Mouse (Mus musculus) CH12.LX (cell line): ENCODE data around the gene Ttll5. TPM values are rescaled to one million over a fixed set of nuclear protein-coding genes. Genes with fewer than 3 reads are reported as not detected.

Experiments
- DNase-seq: peaks from one replicate; pipeline ENCODE4 v3.0.0-alpha.2; 2013; ENCODE audit errors: extremely low read depth
- H3K27ac ChIP-seq: 2 replicates; pipeline ENCODE4 v1.5.1; 2012; ENCODE audit warnings: low read depth, mild to moderate bottlenecking, control low read depth, moderate library complexity; ENCODE audit not compliant: insufficient read depth
- H3K27me3 ChIP-seq: replicated peaks from 2 replicates; pipeline ENCODE3; 2012; ENCODE audit warnings: inconsistent platforms
- H3K36me3 ChIP-seq, 2 experiments: replicated peaks in 1 of 2; 2 replicates each; pipeline versions ENCODE3 to v1.6.1; 2012; ENCODE audit warnings: inconsistent platforms in 1 of 2, low read length in 1 of 2, mild to moderate bottlenecking in 1 of 2, mixed read lengths in 1 of 2, moderate library complexity in 1 of 2; ENCODE audit not compliant: control insufficient read depth in 1 of 2, insufficient read depth in 1 of 2
- H3K4me1 ChIP-seq, 2 experiments: 2 replicates each; pipeline ENCODE4 v1.6.1; 2012; ENCODE audit warnings: inconsistent platforms in 1 of 2, moderate library complexity in 1 of 2; ENCODE audit not compliant: insufficient read depth in 2 of 2, control insufficient read depth in 1 of 2
- H3K4me2 ChIP-seq: 2 replicates; pipeline ENCODE4 v1.6.1; 2012; ENCODE audit warnings: low read depth, mild to moderate bottlenecking, control low read depth; ENCODE audit not compliant: poor library complexity, insufficient read depth, severe bottlenecking
- H3K4me3 ChIP-seq, 3 experiments: fragments of 150-350 bp in 1 of 3; sonication (generic) in 1 of 3; replicated peaks in 1 of 3; 2 replicates each; pipeline versions ENCODE3 to v1.5.1; 2011 to 2012; ENCODE audit warnings: low read depth in 2 of 3, low read length in 2 of 3, mild to moderate bottlenecking in 2 of 3, moderate library complexity in 2 of 3, control low read depth in 1 of 3, improper control_type of control experiment in 1 of 3, inconsistent platforms in 1 of 3, mixed read lengths in 1 of 3; ENCODE audit not compliant: poor library complexity in 1 of 3
- H3K79me2 ChIP-seq: replicated peaks from 2 replicates; pipeline ENCODE4 v1.6.1; 2012; ENCODE audit warnings: mild to moderate bottlenecking, moderate library complexity; ENCODE audit not compliant: control insufficient read depth, poor library complexity, insufficient read depth, severe bottlenecking; ENCODE audit errors: extremely low read depth
- H3K9ac ChIP-seq: 2 replicates; pipeline ENCODE4 v1.6.1; 2012; ENCODE audit warnings: low read depth, mild to moderate bottlenecking, control low read depth, moderate library complexity; ENCODE audit not compliant: insufficient read depth
- H3K9me3 ChIP-seq: replicated peaks from 2 replicates; pipeline ENCODE3; 2012; ENCODE audit warnings: low read length, inconsistent platforms, mixed read lengths
- BHLHE40 ChIP-seq: IDR thresholded peaks from 2 replicates; pipeline ENCODE4 v1.6.1; 2011; ENCODE audit warnings: mild to moderate bottlenecking, low read depth, low read length, improper control_type of control experiment
- CHD2 ChIP-seq: IDR thresholded peaks from 2 replicates; pipeline ENCODE4 v1.6.1; 2011; ENCODE audit warnings: low read length, improper control_type of control experiment
- CTCF ChIP-seq, 2 experiments: IDR thresholded peaks in 1 of 2; conservative IDR thresholded peaks in 1 of 2; 2 replicates each; pipeline ENCODE4 v1.5.1; 2011 to 2012; ENCODE audit warnings: low read depth in 2 of 2, low read length in 2 of 2, improper control_type of control experiment in 1 of 2, inconsistent platforms in 1 of 2, mild to moderate bottlenecking in 1 of 2, moderate library complexity in 1 of 2
- E2F4 ChIP-seq: IDR thresholded peaks from 2 replicates; pipeline ENCODE4 v1.6.1; 2011; ENCODE audit warnings: low read depth, low read length, improper control_type of control experiment; ENCODE audit not compliant: insufficient replicate concordance
- EP300 ChIP-seq: IDR thresholded peaks from 2 replicates; pipeline ENCODE4 v1.6.1; 2011; ENCODE audit warnings: low read length, improper control_type of control experiment
- IRF4 ChIP-seq: IDR thresholded peaks from 2 replicates; pipeline ENCODE4 v1.6.1; 2014; ENCODE audit warnings: low read depth, mild to moderate bottlenecking, inconsistent platforms, low read length, improper control_type of control experiment
- KAT2A ChIP-seq: IDR thresholded peaks from 2 replicates; pipeline ENCODE4 v1.6.1; 2012; ENCODE audit warnings: low read length, improper control_type of control experiment, inconsistent platforms; ENCODE audit not compliant: insufficient replicate concordance
- MAZ ChIP-seq: IDR thresholded peaks from 2 replicates; pipeline ENCODE4 v1.6.1; 2012; ENCODE audit warnings: low read depth, mild to moderate bottlenecking, inconsistent platforms, low read length, improper control_type of control experiment, moderate library complexity
- MXI1 ChIP-seq: IDR thresholded peaks from 2 replicates; pipeline ENCODE4 v1.6.1; 2011; ENCODE audit warnings: mild to moderate bottlenecking, low read depth, low read length, improper control_type of control experiment
- MYC ChIP-seq: IDR thresholded peaks from 2 replicates; pipeline ENCODE4 v1.6.1; 2011; ENCODE audit warnings: low read depth, mild to moderate bottlenecking, improper control_type of control experiment, low read length
- NELFE ChIP-seq: IDR thresholded peaks from 2 replicates; pipeline ENCODE4 v1.6.1; 2011; ENCODE audit warnings: low read depth, low read length, improper control_type of control experiment
- PAX5 ChIP-seq: IDR thresholded peaks from 2 replicates; pipeline ENCODE4 v1.6.1; 2012; ENCODE audit warnings: low read length, inconsistent platforms, mixed read lengths
- POLR2AphosphoS2 ChIP-seq: IDR thresholded peaks from 2 replicates; pipeline ENCODE4 v1.6.1; 2011; ENCODE audit warnings: low read depth, low read length, improper control_type of control experiment
- RAD21 ChIP-seq: IDR thresholded peaks from 2 replicates; pipeline ENCODE4 v1.6.1; 2011; ENCODE audit warnings: low read depth, mild to moderate bottlenecking, low read length, improper control_type of control experiment, moderate library complexity
- SIN3A ChIP-seq: IDR thresholded peaks from 2 replicates; pipeline ENCODE4 v1.6.1; 2012; ENCODE audit warnings: low read length, improper control_type of control experiment, inconsistent platforms
- UBTF ChIP-seq: IDR thresholded peaks from 2 replicates; pipeline ENCODE4 v1.6.1; 2012; ENCODE audit warnings: low read depth, mild to moderate bottlenecking, inconsistent platforms, low read length, improper control_type of control experiment, moderate library complexity
- USF2 ChIP-seq: conservative IDR thresholded peaks from 2 replicates; pipeline ENCODE4 v1.6.1; 2011; ENCODE audit warnings: low read depth, low read length, improper control_type of control experiment
- ZNF384 ChIP-seq: IDR thresholded peaks from 2 replicates; pipeline ENCODE4 v1.6.1; 2012; ENCODE audit warnings: low read depth, low read length, improper control_type of control experiment, inconsistent platforms
- dilution Hi-C: fragments of 300-500 bp; cut with MboI; formaldehyde crosslinking; loops from 2 replicates; pipeline ENCODE4 v1.14.3; 2020; ENCODE audit warnings: low sequenced_read_pairs; ENCODE audit not compliant: extremely low pct_unique_long_range_greater_than_20kb, extremely low pct_ligation_motif_present
- in situ Hi-C: fragments of 300-500 bp; cut with MboI; formaldehyde crosslinking; loops from 3 replicates; pipeline ENCODE4 v1.14.3; 2019; ENCODE audit warnings: low sequenced_read_pairs, low pct_ligation_motif_present, low pct_unique_long_range_greater_than_20kb, mixed read lengths
- polyA plus RNA-seq: library from polyadenylated mRNA; unstranded; fragments of >175 nt; gene quantifications from 2 replicates; pipeline ENCODE4 v1.2.1, GENCODE M21; 2012; ENCODE audit warnings: low read depth; ENCODE audit not compliant: insufficient read length
- total RNA-seq, 2 experiments: library from RNA; depleted of rRNA; stranded (reverse); fragments of 300-350 nt in 1 of 2; fragments of >200 nt in 1 of 2; gene quantifications; 2 replicates each; pipeline ENCODE4 v1.2.3; 2012 to 2014

The Ttll5 gene
- total and polyA plus RNA-seq, 3 experiments = 5.7 to 14.0 (median 8.7) TPM

GRCm38 (mm10) chr12:86077736-86078135 lies 253.3 kb downstream of the Ttll5 start:
- peaks cover 22% of the 10 kb centered on the region for H3K27me3 ChIP-seq
- H3K27ac ChIP-seq = no peak overlapping the region
- in situ Hi-C loops = loop anchor here (5.0 to 10.0 kb wide), 3 partner anchors 53 to 225 kb away; no protein-coding TSS in a partner anchor
- no peak overlapping the region for H3K4me2 ChIP-seq
- no peak for DNase-seq
- H3K79me2 ChIP-seq = no peaks in the 10 kb centered on the region
- dilution Hi-C loops = no loop called here
- no peak overlapping the region for H3K4me3 ChIP-seq
- H3K9me3 ChIP-seq = no peaks in the 10 kb centered on the region
- no peak overlapping the region for H3K9ac ChIP-seq
- H3K4me1 ChIP-seq = peaks cover 0 to 3% of the 10 kb centered on the region in 2 experiments; a peak in 1 of 4 replicates
- no peaks in the 10 kb centered on the region for H3K36me3 ChIP-seq
- TF ChIP-seq CTCF (conservative IDR thresholded peaks at IDR 0.05 in 1 of 2, IDR thresholded peaks at IDR 0.05 in 1 of 2; ENCODE audit: low read depth in 2 of 2, low read length in 2 of 2) (no peak), PAX5 (no peak), UBTF (no peak), BHLHE40 (no peak), USF2 (no peak), IRF4 (no peak), NELFE (no peak), ZNF384 (no peak), SIN3A (no peak), MAZ (no peak)

- in situ Hi-C loops = loop anchor here (5.0 to 10.0 kb wide), 3 partner anchors 53 to 226 kb away; no protein-coding TSS in a partner anchor
- H3K36me3 ChIP-seq = no peaks in the 10 kb centered on the region
- peaks cover 25% of the 10 kb centered on the region for H3K27me3 ChIP-seq
- H3K4me2 ChIP-seq = peak overlapping the region; percentile 66
- no peak overlapping the region for H3K27ac ChIP-seq
- H3K9me3 ChIP-seq = no peaks in the 10 kb centered on the region
- DNase-seq = no peak
- no peaks in the 10 kb centered on the region for H3K79me2 ChIP-seq
- H3K4me1 ChIP-seq = peaks cover 0 to 3% of the 10 kb centered on the region in 2 experiments; a peak in 1 of 4 replicates
- H3K9ac ChIP-seq = peak overlapping the region; percentile 46; the same call in 1 of the 2 replicates
- TF ChIP-seq MAZ (no peak), KAT2A (no peak), POLR2AphosphoS2 (no peak), EP300 (no peak)
- TF ChIP-seq, all 38 proteins: peak for 0
- dilution Hi-C loops = no loop called here
- H3K4me3 ChIP-seq = no peak overlapping the region
Measured at GRCm38 (mm10) chr12:86078176-86078552, 253.7 kb downstream of the Ttll5 start.

- dilution Hi-C loops (no loop called here), in situ Hi-C loops (loop anchor here (5.0 to 10.0 kb wide), 3 partner anchors 54 to 226 kb away; no protein-coding TSS in a partner anchor)
- Histone ChIP-seq H3K9ac (peak within 1 kb of the TSS; percentile 46), H3K4me2 (peak within 1 kb of the TSS; percentile 66), H3K27me3 (peaks cover 27% of the 10 kb centered on the region), H3K4me3 (peak within 1 kb of the TSS; percentile 42 to 62 (median 49)), H3K27ac (no peak within 1 kb of the TSS), H3K9me3 (no peaks in the 10 kb centered on the region), H3K4me1 (peaks cover 0 to 3% of the 10 kb centered on the region in 2 experiments; a peak in 1 of 4 replicates)
- no peak for DNase-seq
- no peak for TF ChIP-seq RAD21
- TF ChIP-seq E2F4 = no peak
- no peak for TF ChIP-seq MYC
- no peak for TF ChIP-seq NELFE
- peak; percentile 19; the same call in 1 of the 2 replicates for TF ChIP-seq IRF4
- no peak for TF ChIP-seq CHD2
- TF ChIP-seq MXI1 = 0 out of 2 replicates have a peak, but pooled peaks have one; percentile 1
- TF ChIP-seq, all 38 proteins: peak for 2
- Histone ChIP-seq H3K36me3 (no peaks in the 10 kb centered on the region), H3K79me2 (no peaks in the 10 kb centered on the region)
Measured at GRCm38 (mm10) chr12:86078553-86079201, 254.2 kb downstream of the Ttll5 start, which contains the start of gene Tgfb3. Tgfb3 (minus strand) TSS chr12:86079041.
